ENCODE assay signal across 24 mouse cellular contexts in the genomic region with DNA sequence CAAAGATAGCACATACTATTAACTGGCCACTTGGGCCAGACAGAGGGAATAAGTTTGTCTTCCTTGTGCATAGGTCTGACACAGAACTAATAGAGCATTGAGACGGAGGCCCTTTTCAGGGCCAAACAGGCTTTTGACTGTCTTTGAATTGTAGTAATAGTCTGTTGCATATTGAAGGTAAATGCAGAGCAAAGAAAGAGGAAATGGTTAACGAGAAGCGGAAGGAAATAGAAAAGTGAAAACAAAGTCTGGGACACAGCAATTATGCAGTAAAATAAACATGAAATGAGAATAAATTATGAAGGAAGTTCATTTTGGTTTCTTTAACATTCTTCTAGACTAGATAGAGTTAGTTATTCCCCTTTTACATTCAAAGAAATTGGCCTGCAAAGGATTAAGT.
DNase-seq lines count a peak whose midpoint lies in the region; ATAC-seq lines count a peak whose summit lies in the region.
"Had no signal": no experiment of that assay in that cellular context is flagged by ENCODE, and none has a peak within 500 bp of the region (broad histone marks: within the 10 kb centered on the region; RNA-seq: fewer than 3 reads in every experiment).

No protein-coding gene starts in this region.

- no peaks in the 10 kb centered on the region; the same call in 1 of the 2 replicates for H3K27me3 ChIP-seq in intestine, embryonic 14.5 days (replicated peaks; ENCODE audit: control insufficient read depth, insufficient read depth, low read length)
- H3K27me3 ChIP-seq in intestine, embryonic 16.5 days (replicated peaks; ENCODE audit: control insufficient read depth, insufficient read depth, low read length), result no peaks in the 10 kb centered on the region
- no peaks in the 10 kb centered on the region for H3K27me3 ChIP-seq in hindbrain, embryonic 12.5 days
- H3K27me3 ChIP-seq: forebrain, embryonic 12.5 days; forebrain, embryonic 15.5 days; intestine, embryonic 15.5 days had no signal

- H3K4me1 ChIP-seq in intestine, embryonic 14.5 days (replicated peaks; ENCODE audit: control insufficient read depth, insufficient read depth, low read length), result no peaks in the 10 kb centered on the region
- H3K4me1 ChIP-seq in intestine, embryonic 16.5 days (ENCODE audit: control insufficient read depth, insufficient read depth, low read length), result no peaks in the 10 kb centered on the region
- H3K4me1 ChIP-seq in hindbrain, embryonic 12.5 days, result no peaks in the 10 kb centered on the region
- H3K4me1 ChIP-seq: forebrain, embryonic 12.5 days; forebrain, embryonic 15.5 days; hindbrain, embryonic 15.5 days; intestine, embryonic 15.5 days had no signal

- peak; percentile 12 for DNase-seq in intestine, embryonic 14.5 days (ENCODE audit: low spot score)
- peak; percentile 5 for DNase-seq in A20 (ENCODE audit: low read depth, low spot score)
- DNase-seq in thymus, adult 18-20 months, result no peak
- DNase-seq: adrenal gland, adult 2 months; adrenal gland, postnatal 14 days; cerebellum, adult 18-20 months; cerebellum, adult 9-10 months; cerebellum, postnatal 14 days; embryo, embryonic 11 days; gastrocnemius, postnatal 25 days; heart, postnatal 36 days had no signal

- H3K36me3 ChIP-seq in intestine, embryonic 14.5 days (ENCODE audit: control insufficient read depth, insufficient read depth, low read length), result no peaks in the 10 kb centered on the region
- H3K36me3 ChIP-seq in intestine, embryonic 16.5 days (ENCODE audit: control insufficient read depth, insufficient read depth, low read length), result no peaks in the 10 kb centered on the region
- no peaks in the 10 kb centered on the region for H3K36me3 ChIP-seq in hindbrain, embryonic 12.5 days
- H3K36me3 ChIP-seq: embryonic facial prominence, embryonic 10.5 days; embryonic facial prominence, embryonic 13.5 days; forebrain, embryonic 12.5 days; forebrain, embryonic 15.5 days; hindbrain, embryonic 15.5 days; intestine, embryonic 15.5 days had no signal

- no peaks in the 10 kb centered on the region for H3K9me3 ChIP-seq in intestine, embryonic 14.5 days (ENCODE audit: control insufficient read depth, low read length)
- no peaks in the 10 kb centered on the region for H3K9me3 ChIP-seq in intestine, embryonic 16.5 days (ENCODE audit: control insufficient read depth, low read length)
- no peaks in the 10 kb centered on the region for H3K9me3 ChIP-seq in hindbrain, embryonic 12.5 days (replicated peaks)
- H3K9me3 ChIP-seq: embryonic facial prominence, embryonic 10.5 days; embryonic facial prominence, embryonic 13.5 days; forebrain, embryonic 12.5 days; forebrain, embryonic 15.5 days; hindbrain, embryonic 15.5 days; intestine, embryonic 15.5 days had no signal

- no peak overlapping the region for H3K4me3 ChIP-seq in intestine, embryonic 14.5 days (ENCODE audit: low read depth, low read length)
- H3K4me3 ChIP-seq in intestine, embryonic 16.5 days (ENCODE audit: low read length), result no peak overlapping the region
- H3K4me3 ChIP-seq in hindbrain, embryonic 12.5 days, result no peak overlapping the region
- H3K4me3 ChIP-seq: embryonic facial prominence, embryonic 10.5 days; embryonic facial prominence, embryonic 13.5 days; erythroblast, embryonic 14.5 days; forebrain, embryonic 12.5 days; forebrain, embryonic 15.5 days; hindbrain, embryonic 15.5 days; intestine, embryonic 15.5 days had no signal

- H3K27ac ChIP-seq in intestine, embryonic 14.5 days (ENCODE audit: low read depth), result no peak overlapping the region
- H3K27ac ChIP-seq in intestine, embryonic 16.5 days (ENCODE audit: low read length), result no peak overlapping the region
- no peak overlapping the region for H3K27ac ChIP-seq in hindbrain, embryonic 12.5 days
- H3K27ac ChIP-seq: embryonic facial prominence, embryonic 10.5 days; embryonic facial prominence, embryonic 13.5 days; forebrain, embryonic 12.5 days; forebrain, embryonic 15.5 days; hindbrain, embryonic 15.5 days; intestine, embryonic 15.5 days had no signal

- no peak overlapping the region for H3K4me2 ChIP-seq in intestine, embryonic 14.5 days (ENCODE audit: low read length)
- H3K4me2 ChIP-seq in intestine, embryonic 16.5 days (ENCODE audit: low read depth, low read length), result no peak overlapping the region
- H3K4me2 ChIP-seq in hindbrain, embryonic 12.5 days (replicated peaks), result no peak overlapping the region
- H3K4me2 ChIP-seq: embryonic facial prominence, embryonic 13.5 days; forebrain, embryonic 12.5 days; forebrain, embryonic 15.5 days; heart, embryonic 11.5 days; hindbrain, embryonic 15.5 days; intestine, embryonic 15.5 days had no signal

- H3K9ac ChIP-seq in intestine, embryonic 14.5 days (ENCODE audit: low read length), result no peak overlapping the region
- no peak overlapping the region for H3K9ac ChIP-seq in intestine, embryonic 16.5 days (ENCODE audit: low read depth, low read length)
- H3K9ac ChIP-seq in hindbrain, embryonic 12.5 days, result no peak overlapping the region
- H3K9ac ChIP-seq: embryonic facial prominence, embryonic 13.5 days; forebrain, embryonic 12.5 days; forebrain, embryonic 15.5 days; hindbrain, embryonic 15.5 days; intestine, embryonic 15.5 days had no signal

- WGBS in intestine, embryonic 14.5 days, result 82% methylated on average over 3 of the region's 3 CpGs
- WGBS in intestine, embryonic 16.5 days, result 77% methylated on average over 3 of the region's 3 CpGs
- WGBS in hindbrain, embryonic 12.5 days, result 79% methylated on average over 3 of the region's 3 CpGs

- no peak for ATAC-seq in intestine, embryonic 14.5 days (replicated peaks; ENCODE audit: low FRiP score, low TSS enrichment, low read depth)
- ATAC-seq in intestine, embryonic 16.5 days, result no peak
- peak; percentile 59 for ATAC-seq in common myeloid progenitor, adult 5-6 weeks (replicated peaks; ENCODE audit: low read depth, poor library complexity, severe bottlenecking)
- peak; percentile 74 for ATAC-seq in megakaryocyte, adult 5-6 weeks (ENCODE audit: poor library complexity, severe bottlenecking)
- ATAC-seq in hindbrain, embryonic 12.5 days (ENCODE audit: low FRiP score), result no peak
- ATAC-seq: CD4-positive, CD25-positive, alpha-beta regulatory T cell, adult 4 months; forebrain, embryonic 15.5 days; intestine, embryonic 15.5 days had no signal

Comparison
In these comparisons a context has a peak if more than half of its experiments do, and no peak if none do; other contexts are left out.
1. ATAC-seq: peak in common myeloid progenitor, adult 5-6 weeks (single experiment) and megakaryocyte, adult 5-6 weeks (single experiment); none in intestine, embryonic 14.5 days (single experiment), intestine, embryonic 16.5 days (single experiment) and hindbrain, embryonic 12.5 days (single experiment).
2. DNase-seq: peak in intestine, embryonic 14.5 days (single experiment) and A20 (single experiment); none in thymus, adult 18-20 months (0 of 2).